Mouse (Mus musculus): ENCODE measurements around the gene Dnah3. TPM values are rescaled to one million over a fixed set of nuclear protein-coding genes. Genes with fewer than 3 reads are reported as not detected.

Gene Dnah3
- total and polyA plus RNA-seq, 2 experiments from 2014 or later, result 0.03 to 0.31 TPM

DNA sequence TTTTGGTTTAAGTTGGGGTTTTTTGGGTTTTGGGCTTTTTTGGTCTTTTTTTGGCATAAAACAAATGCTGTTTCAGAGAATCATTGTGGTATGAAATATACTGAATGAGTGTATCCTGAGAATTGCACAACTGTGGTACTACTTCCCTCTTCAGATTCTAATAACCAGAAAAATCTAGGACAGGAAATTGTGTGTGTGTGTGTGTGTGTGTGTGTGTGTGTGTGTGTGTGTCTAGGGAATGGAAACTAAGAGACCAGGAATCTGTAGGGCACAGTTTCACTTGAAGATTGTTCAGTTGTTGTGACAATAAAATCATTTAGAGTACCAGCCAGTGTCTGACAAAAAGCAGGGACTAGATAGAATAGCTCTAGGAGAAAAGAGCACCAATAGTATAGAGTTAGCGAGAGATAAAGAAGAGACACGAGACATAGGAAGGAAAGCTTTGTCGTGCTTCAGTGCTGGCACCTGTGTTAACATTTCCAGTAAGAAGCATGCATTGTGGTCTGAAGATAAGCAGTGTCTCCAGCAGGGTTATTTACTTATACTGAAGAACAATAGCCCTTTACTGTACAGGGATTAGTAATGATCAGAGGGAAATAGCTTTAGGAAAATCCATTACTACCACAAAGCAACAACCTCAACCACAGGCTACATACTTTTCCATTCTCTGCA is 195.6 kb downstream of the Dnah3 start:
- Histone ChIP-seq H3K4me1 (ENCODE audit: insufficient read depth, low read length) (peaks cover 6% of the 10 kb centered on the region; the same call in 1 of the 2 replicates), H3K4me3 (ENCODE audit: low read length) (no peak overlapping the region), H3K9ac (replicated peaks; ENCODE audit: low read length) (no peak overlapping the region), H3K4me2 (ENCODE audit: low read depth, low read length) (no peak overlapping the region), H3K27ac (no peak overlapping the region), H3K9me3 (ENCODE audit: low read length) (no peaks in the 10 kb centered on the region), H3K36me3 (ENCODE audit: insufficient read depth, low read length) (no peaks in the 10 kb centered on the region), H3K27me3 (ENCODE audit: insufficient read depth, low read length) (no peaks in the 10 kb centered on the region)
- DNase-seq (ENCODE audit: low spot score) (no peak), ATAC-seq (no peak)
- 76% methylated on average over 3 of the region's 3 CpGs for WGBS
- TF ChIP-seq CTCF (IDR thresholded peaks at IDR 0.05; ENCODE audit: low read depth), result no peak

DNA sequence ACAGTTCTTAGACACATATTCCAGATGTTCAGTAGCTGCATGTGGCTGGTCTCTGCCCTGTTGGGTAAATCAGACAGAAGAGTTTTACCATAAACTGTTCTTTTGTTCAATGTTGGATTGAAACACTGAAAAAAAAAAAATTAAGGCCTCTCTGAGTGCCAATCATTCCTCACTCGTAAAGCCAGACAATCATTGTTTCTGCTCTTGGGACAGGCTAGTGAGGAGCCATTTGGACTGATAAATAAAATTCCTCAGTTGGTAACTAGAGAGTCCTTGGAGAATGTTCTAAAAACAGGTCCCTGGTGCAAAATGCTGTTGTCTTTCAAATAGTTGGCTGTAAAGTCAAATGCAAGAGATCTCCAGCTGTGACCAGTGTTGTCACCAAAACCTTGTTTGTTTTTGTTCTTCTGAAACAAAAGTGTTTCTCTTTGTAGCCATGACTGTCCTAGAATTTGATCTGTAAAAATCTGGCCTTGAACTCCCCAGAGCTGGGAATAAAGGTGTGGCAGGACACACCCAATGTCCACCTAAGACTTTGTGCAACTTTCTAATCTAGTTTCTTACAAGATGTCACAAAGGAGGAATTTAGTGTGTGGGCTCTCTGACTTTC is 196.7 kb downstream of the Dnah3 start:
- no peak for TF ChIP-seq CTCF (IDR thresholded peaks at IDR 0.05; ENCODE audit: low read depth)
- Histone ChIP-seq H3K27me3 (ENCODE audit: insufficient read depth, low read length) (no peaks in the 10 kb centered on the region), H3K27ac (no peak overlapping the region), H3K4me2 (ENCODE audit: low read depth, low read length) (no peak overlapping the region), H3K4me3 (ENCODE audit: low read length) (no peak overlapping the region), H3K9ac (replicated peaks; ENCODE audit: low read length) (no peak overlapping the region), H3K36me3 (ENCODE audit: insufficient read depth, low read length) (no peaks in the 10 kb centered on the region), H3K4me1 (ENCODE audit: insufficient read depth, low read length) (peaks cover 12% of the 10 kb centered on the region), H3K9me3 (ENCODE audit: low read length) (no peaks in the 10 kb centered on the region)
- 41% methylated on average over 1 of the region's 1 CpGs for WGBS
- ATAC-seq, result no peak
- no peak for DNase-seq (ENCODE audit: low spot score)

DNA sequence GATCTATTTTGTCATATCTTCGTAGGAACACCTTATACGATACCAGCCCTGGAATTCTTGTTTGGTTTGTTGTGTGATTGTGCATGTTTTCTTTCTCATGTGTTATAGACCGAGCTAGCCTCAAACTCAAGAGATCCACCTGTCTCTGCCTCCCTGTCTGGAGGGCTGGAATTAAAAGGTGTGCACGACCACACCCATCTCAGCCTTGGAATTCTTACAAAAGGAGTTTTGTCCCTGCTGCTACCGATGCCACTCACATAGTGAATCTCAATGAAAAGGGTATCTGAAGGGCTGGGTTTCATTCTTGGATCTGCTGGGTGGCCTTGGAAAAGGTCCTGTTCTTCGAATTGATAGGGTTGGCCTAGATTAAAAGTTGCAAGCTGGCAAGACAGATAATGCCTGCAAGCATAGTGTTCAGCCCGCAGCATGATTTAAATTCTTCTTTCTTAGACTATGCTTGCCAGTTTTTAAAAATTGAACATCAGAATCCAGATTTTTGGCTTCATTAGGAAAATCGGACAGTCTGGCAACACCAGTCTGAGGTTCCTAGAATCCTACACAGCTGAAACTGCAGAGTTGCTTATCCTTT is 197.5 kb downstream of the Dnah3 start:
- Histone ChIP-seq H3K4me1 (ENCODE audit: insufficient read depth, low read length) (peaks cover 13% of the 10 kb centered on the region), H3K9ac (replicated peaks; ENCODE audit: low read length) (no peak overlapping the region), H3K9me3 (ENCODE audit: low read length) (no peaks in the 10 kb centered on the region), H3K27ac (no peak overlapping the region), H3K4me3 (ENCODE audit: low read length) (no peak overlapping the region), H3K36me3 (ENCODE audit: insufficient read depth, low read length) (no peaks in the 10 kb centered on the region), H3K27me3 (ENCODE audit: insufficient read depth, low read length) (no peaks in the 10 kb centered on the region), H3K4me2 (ENCODE audit: low read depth, low read length) (no peak overlapping the region)
- TF ChIP-seq CTCF (IDR thresholded peaks at IDR 0.05; ENCODE audit: low read depth), result no peak
- DNase-seq (ENCODE audit: low spot score), result no peak
- ATAC-seq, result no peak
- 92% methylated on average over 8 of the region's 8 CpGs for WGBS

DNA sequence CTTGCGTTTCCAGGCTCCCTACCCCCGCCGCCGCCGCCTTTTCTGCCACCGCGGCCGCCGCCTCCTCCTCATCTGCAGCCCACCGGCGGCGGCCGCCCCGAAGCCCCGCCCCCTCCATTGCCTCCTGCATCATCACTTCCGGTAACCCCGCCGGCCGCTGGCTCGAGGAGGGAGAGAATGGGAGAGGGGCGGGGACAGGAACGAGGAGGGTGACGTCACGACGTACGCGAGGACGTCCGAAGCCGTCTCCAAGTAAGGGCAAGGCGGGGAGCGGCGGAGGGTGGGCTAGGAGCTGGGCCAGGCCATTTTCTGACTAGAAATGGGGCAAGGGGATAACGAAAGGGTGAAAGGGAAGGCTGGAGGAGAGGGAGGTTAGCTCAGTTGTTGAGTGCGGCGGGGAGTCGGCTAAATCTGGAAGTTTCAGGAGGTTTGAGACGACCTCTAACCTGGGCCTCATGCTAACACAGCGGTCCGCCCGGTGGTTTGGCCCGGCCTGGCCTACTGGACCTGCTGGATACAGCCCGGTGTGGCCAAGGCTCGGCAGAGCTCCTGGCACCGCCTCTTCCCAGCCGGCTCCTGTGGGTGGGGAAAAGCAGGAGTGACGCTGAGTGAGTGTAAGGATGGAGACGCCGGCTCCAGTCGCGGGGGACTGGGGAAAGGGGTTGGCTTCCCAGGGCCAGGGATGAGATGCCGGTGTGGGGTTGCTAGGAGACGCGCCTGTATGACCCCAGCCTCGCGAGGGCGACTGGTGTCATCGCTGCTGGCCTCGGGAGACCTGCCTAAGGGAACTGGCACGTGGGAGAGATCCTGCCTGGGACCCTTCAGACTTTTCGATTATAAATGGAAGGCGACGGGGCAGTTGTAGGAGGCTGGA is 199.2 kb downstream of the Dnah3 start, which contains the start of the genes Lyrm1 and Dcun1d3:
Gene Lyrm1 (plus strand): TSS at position 223 of the 874 bp plus-strand sequence.
Gene Dcun1d3 (minus strand): TSS at position 660 of the 874 bp plus-strand sequence.
- H3K4me3 ChIP-seq (ENCODE audit: low read length), result peak within 1 kb of the TSS; percentile 73
- DNase-seq (ENCODE audit: low spot score) (peak; percentile 99), ATAC-seq (peak; percentile 99)
- no peaks in the 10 kb centered on the region for H3K9me3 ChIP-seq (ENCODE audit: low read length)
- peak within 1 kb of the TSS; percentile 87 for H3K4me2 ChIP-seq (ENCODE audit: low read depth, low read length)
- H3K27me3 ChIP-seq (ENCODE audit: insufficient read depth, low read length), result no peaks in the 10 kb centered on the region
- TF ChIP-seq CTCF (IDR thresholded peaks at IDR 0.05; ENCODE audit: low read depth), result no peak
- H3K36me3 ChIP-seq (ENCODE audit: insufficient read depth, low read length), result no peaks in the 10 kb centered on the region
- peak within 1 kb of the TSS; percentile 86 for H3K9ac ChIP-seq (replicated peaks; ENCODE audit: low read length)
- H3K4me1 ChIP-seq (ENCODE audit: insufficient read depth, low read length), result peaks cover 13% of the 10 kb centered on the region
- under 1% methylated on average over 63 of the region's 63 CpGs for WGBS
- peak within 1 kb of the TSS; percentile 99 for H3K27ac ChIP-seq

DNA sequence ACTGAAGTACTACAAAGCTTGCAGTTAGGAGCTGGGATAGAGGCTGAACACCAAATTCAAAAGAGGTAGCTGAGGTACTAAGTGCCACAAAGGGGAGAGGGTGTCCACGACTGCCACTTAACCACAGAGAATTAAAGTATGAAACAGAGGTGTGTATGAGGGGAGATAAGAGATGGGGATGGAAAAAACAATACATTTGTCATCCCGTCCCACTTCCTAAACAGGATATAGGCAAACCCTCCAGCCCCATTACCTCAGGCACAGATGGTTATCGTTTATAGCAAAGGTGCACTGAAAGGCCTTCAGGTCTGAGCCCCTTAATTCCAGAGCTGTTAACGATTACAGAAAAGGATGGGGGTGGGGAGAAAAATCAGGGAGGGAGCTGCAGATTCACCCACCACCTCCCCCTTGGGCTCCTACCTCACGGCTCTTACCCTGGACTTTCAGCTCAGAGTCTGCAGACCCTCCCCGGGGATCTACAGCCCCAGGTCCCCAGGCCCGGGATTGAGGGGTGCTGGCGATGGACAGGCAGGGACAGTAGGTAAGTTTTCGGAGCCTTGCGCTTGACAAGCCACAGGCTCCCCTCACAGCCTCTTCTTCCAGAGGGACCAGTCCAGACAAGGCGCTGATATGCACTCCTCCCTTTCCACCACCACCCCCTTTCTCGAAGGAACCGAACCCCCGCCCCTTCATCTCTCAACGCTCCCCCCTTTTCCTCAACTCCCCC is 200.1 kb downstream of the Dnah3 start:
- Histone ChIP-seq H3K4me3 (ENCODE audit: low read length) (peak overlapping the region; percentile 73), H3K4me1 (ENCODE audit: insufficient read depth, low read length) (peaks cover 13% of the 10 kb centered on the region), H3K4me2 (ENCODE audit: low read depth, low read length) (peak overlapping the region; percentile 87), H3K36me3 (ENCODE audit: insufficient read depth, low read length) (no peaks in the 10 kb centered on the region), H3K9me3 (ENCODE audit: low read length) (no peaks in the 10 kb centered on the region), H3K27me3 (ENCODE audit: insufficient read depth, low read length) (no peaks in the 10 kb centered on the region), H3K27ac (peak overlapping the region; percentile 99), H3K9ac (replicated peaks; ENCODE audit: low read length) (peak overlapping the region; percentile 86)
- DNase-seq (ENCODE audit: low spot score) (peak; percentile 12), ATAC-seq (no peak)
- TF ChIP-seq CTCF (IDR thresholded peaks at IDR 0.05; ENCODE audit: low read depth), result no peak
- under 1% methylated on average over 12 of the region's 15 CpGs for WGBS

DNA sequence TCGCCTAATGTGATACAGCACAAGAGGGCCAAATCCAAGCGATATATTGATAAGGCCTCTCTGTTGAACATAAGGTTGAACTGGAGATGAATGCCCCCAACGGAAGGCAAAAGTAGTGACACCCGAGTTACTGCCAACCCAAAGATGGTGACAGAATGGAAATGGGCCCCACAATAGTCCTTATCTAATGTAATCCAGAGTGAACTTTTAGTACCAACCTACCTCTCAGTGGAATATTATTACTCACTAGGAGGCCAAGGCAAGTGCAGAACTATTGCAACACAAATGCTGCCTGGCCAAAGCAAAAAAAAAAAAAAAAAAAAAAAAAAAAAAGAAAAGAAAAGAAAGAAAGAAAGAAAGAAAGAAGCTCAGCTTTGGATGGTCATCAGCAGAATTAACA is 202.3 kb downstream of the Dnah3 start:
- H3K9ac ChIP-seq (replicated peaks; ENCODE audit: low read length), result no peak overlapping the region
- H3K36me3 ChIP-seq (ENCODE audit: insufficient read depth, low read length), result no peaks in the 10 kb centered on the region
- H3K27me3 ChIP-seq (ENCODE audit: insufficient read depth, low read length), result no peaks in the 10 kb centered on the region
- TF ChIP-seq CTCF (IDR thresholded peaks at IDR 0.05; ENCODE audit: low read depth), result no peak
- no peak for ATAC-seq
- no peak overlapping the region for H3K4me3 ChIP-seq (ENCODE audit: low read length)
- 91% methylated on average over 4 of the region's 4 CpGs for WGBS
- H3K4me1 ChIP-seq (ENCODE audit: insufficient read depth, low read length), result peaks cover 13% of the 10 kb centered on the region
- no peak for DNase-seq (ENCODE audit: low spot score)
- H3K9me3 ChIP-seq (ENCODE audit: low read length), result no peaks in the 10 kb centered on the region
- H3K4me2 ChIP-seq (ENCODE audit: low read depth, low read length), result no peak overlapping the region
- no peak overlapping the region for H3K27ac ChIP-seq
